ENCODE assay signal across 29 mouse cellular contexts in genomic region chr3:113574578-113574977, GRCm38 (mm10). TPM values are rescaled to one million over a fixed set of nuclear protein-coding genes. Genes with fewer than 3 reads are reported as not detected.
A peak's percentile ranks its signal among the peaks of the same experiment; 100 is the strongest.
DNase-seq lines count a peak whose midpoint lies in the region; ATAC-seq and TF ChIP-seq lines count a peak whose summit lies in the region.
"Had no signal": no experiment of that assay in that cellular context is flagged by ENCODE, and none has a peak within 500 bp of the region (broad histone marks: within the 10 kb centered on the region; RNA-seq: fewer than 3 reads in every experiment).

No protein-coding gene starts in this region.

- no peak overlapping the region for H3K4me2 ChIP-seq in liver, embryonic 14.5 days (ENCODE audit: low read depth)
- H3K4me2 ChIP-seq: hindbrain, embryonic 15.5 days; limb, embryonic 12.5 days; lung, embryonic 14.5 days; midbrain, embryonic 12.5 days had no signal

- H3K9me3 ChIP-seq in liver, embryonic 14.5 days (ENCODE audit: control insufficient read depth, low read length), result no peaks in the 10 kb centered on the region
- H3K9me3 ChIP-seq: heart, embryonic 10.5 days; hindbrain, embryonic 15.5 days; limb, embryonic 12.5 days; midbrain, embryonic 12.5 days had no signal

- no peak for TF ChIP-seq EP300 in liver, embryonic 14.5 days (IDR thresholded peaks at IDR 0.05; ENCODE audit: low read depth)

- ATAC-seq in liver, embryonic 14.5 days (ENCODE audit: insufficient read depth), result peak; percentile 65; the same call in 1 of the 2 replicates
- ATAC-seq: forebrain, embryonic 14.5 days had no signal

- H3K27me3 ChIP-seq in liver, adult 2 months (ENCODE audit: control insufficient read depth, insufficient read depth, low read length), result no peaks in the 10 kb centered on the region
- no peaks in the 10 kb centered on the region for H3K27me3 ChIP-seq in liver, embryonic 14.5 days (ENCODE audit: control insufficient read depth, insufficient read depth, low read length)
- H3K27me3 ChIP-seq: hindbrain, embryonic 15.5 days; limb, embryonic 12.5 days; midbrain, embryonic 12.5 days had no signal

- H3K4me3 ChIP-seq in liver, adult 2 months (ENCODE audit: insufficient read depth, low read depth, low read length), result peak overlapping the region; percentile 22; the same call in 1 of the 2 replicates
- no peak overlapping the region for H3K4me3 ChIP-seq in liver, embryonic 14.5 days (ENCODE audit: insufficient read depth in 1 of 2, low read depth in 2 of 2, low read length in 2 of 2)
- H3K4me3 ChIP-seq: heart, embryonic 10.5 days; hindbrain, embryonic 15.5 days; limb, embryonic 12.5 days; midbrain, embryonic 12.5 days had no signal

- no peak overlapping the region for H3K9ac ChIP-seq in liver, adult 2 months (ENCODE audit: low read depth, low read length)
- H3K9ac ChIP-seq in liver, embryonic 14.5 days (replicated peaks), result no peak overlapping the region
- H3K9ac ChIP-seq: hindbrain, embryonic 15.5 days; limb, embryonic 12.5 days; lung, embryonic 14.5 days; midbrain, embryonic 12.5 days had no signal

- TF ChIP-seq POLR2A in liver, adult 2 months (IDR thresholded peaks at IDR 0.05; ENCODE audit: extremely low read depth, insufficient read depth, low read length), result no peak

- TF ChIP-seq CTCF in liver, adult 2 months (IDR thresholded peaks at IDR 0.05; ENCODE audit: low read depth, low read length), result no peak
- TF ChIP-seq CTCF in liver, embryonic 14.5 days (IDR thresholded peaks at IDR 0.05; ENCODE audit: low read depth), result no peak

- peaks cover 2% of the 10 kb centered on the region; the same call in 1 of the 2 replicates for H3K4me1 ChIP-seq in liver, adult 2 months (ENCODE audit: control insufficient read depth, insufficient read depth, low read length)
- no peaks in the 10 kb centered on the region for H3K4me1 ChIP-seq in liver, embryonic 14.5 days (replicated peaks; ENCODE audit: control insufficient read depth in 2 of 2, insufficient read depth in 2 of 2, low read length in 1 of 2)
- H3K4me1 ChIP-seq: heart, embryonic 10.5 days; hindbrain, embryonic 15.5 days; limb, embryonic 12.5 days; midbrain, embryonic 12.5 days had no signal

- no peaks in the 10 kb centered on the region for H3K79me2 ChIP-seq in liver, adult 2 months (ENCODE audit: control insufficient read depth, insufficient read depth, low read length)

- peak; percentile 96 for DNase-seq in liver, adult 2 months (ENCODE audit: extremely low read depth, low read depth, low spot score)
- no peak for DNase-seq in liver
- DNase-seq in adrenal gland, postnatal 14 days, result peak; percentile 37
- DNase-seq in liver, embryonic 14.5 days (ENCODE audit: low read depth in 3 of 3, low spot score in 3 of 3), result no peak
- no peak for DNase-seq in kidney, postnatal 25 days
- DNase-seq in c-Kit-positive CD71-positive TER-119-positive erythroid progenitor cells, embryonic 14.5 days (ENCODE audit: low spot score), result no peak
- DNase-seq in spleen, postnatal 14 days (ENCODE audit: low spot score in 2 of 2), result no peak
- DNase-seq: cerebellum, adult 8-10 months; cerebellum, postnatal 36 days; kidney, adult 8-10 months; kidney, postnatal 10 days; layer of hippocampus, postnatal 36 days; lung, embryonic 14.5 days had no signal

- no peak overlapping the region for H3K27ac ChIP-seq in liver, adult 2 months (replicated peaks; ENCODE audit: insufficient read depth, low read depth, low read length)
- H3K27ac ChIP-seq in liver, embryonic 14.5 days, result no peak overlapping the region
- H3K27ac ChIP-seq: heart, embryonic 10.5 days; hindbrain, embryonic 15.5 days; limb, embryonic 12.5 days; midbrain, embryonic 12.5 days; stomach, postnatal 0 days had no signal

- H3K36me3 ChIP-seq in liver, adult 2 months (ENCODE audit: control insufficient read depth, insufficient read depth, low read length), result peaks cover 2% of the 10 kb centered on the region; the same call in 1 of the 2 replicates
- H3K36me3 ChIP-seq in liver, embryonic 14.5 days (replicated peaks; ENCODE audit: control insufficient read depth, insufficient read depth, low read depth), result no peaks in the 10 kb centered on the region
- H3K36me3 ChIP-seq: heart, embryonic 10.5 days; hindbrain, embryonic 15.5 days; limb, embryonic 12.5 days; midbrain, embryonic 12.5 days had no signal

- 21% methylated on average over 4 of the region's 4 CpGs for WGBS in liver, adult 2 months
- WGBS in liver, embryonic 14.5 days (ENCODE audit: insufficient replicate concordance), result 54% methylated on average over 4 of the region's 4 CpGs

RNA-seq across cellular contexts. Expression of gene Amy1, which starts 31.9 kb away (rescaled TPM):
- 312 and 348 TPM in 2 replicates for total RNA-seq in liver, adult 2 months (2014; rRNA removed)
- 41.5 and 71.9 TPM in 2 replicates for polyA plus RNA-seq in liver, adult 2 months (2012; rRNA removed)
- total RNA-seq in adrenal gland, postnatal 14 days (2021), result 47.7 and 82.7 TPM in 2 replicates
- 4.2 and 7.0 TPM in 2 replicates for polyA plus RNA-seq in liver, embryonic 14.5 days (2012; rRNA removed)
- 12.1 and 12.8 TPM in 2 replicates for polyA plus RNA-seq in liver, embryonic 14.5 days (2014; fragmentation: Nextera tagmentation; extraction: Ambion mirVana)

RNA-seq across cellular contexts. Expression of gene Amy2a1, which starts 42.4 kb away (rescaled TPM):
- 11.2 TPM in 1 of 2 replicates, not detected in the other for total RNA-seq in liver, adult 2 months (2014; rRNA removed)
- polyA plus RNA-seq in liver, adult 2 months (2012; rRNA removed), result not detected in 2 replicates
- total RNA-seq in adrenal gland, postnatal 14 days (2021), result 1.6 TPM in 1 of 2 replicates, not detected in the other
- 0.10 and 0.12 TPM in 2 replicates for polyA plus RNA-seq in liver, embryonic 14.5 days (2012; rRNA removed)
- polyA plus RNA-seq in liver, embryonic 14.5 days (2014; fragmentation: Nextera tagmentation; extraction: Ambion mirVana), result 0.67 TPM in 1 of 2 replicates, not detected in the other
- total RNA-seq: gastrocnemius, postnatal 4 days; hematopoietic stem cell, adult 5-6 weeks; layer of hippocampus, adult 18-20 months; layer of hippocampus, postnatal 36 days; left cerebral cortex, postnatal 14 days; megakaryocyte, adult 5-6 weeks; neutrophil, adult 5-6 weeks had no signal
- polyA plus RNA-seq: embryonic facial prominence, embryonic 14.5 days; forebrain, embryonic 14.5 days; frontal cortex, adult 2 months; heart, embryonic 10.5 days; limb, embryonic 12.5 days; lung, embryonic 14.5 days; midbrain, embryonic 12.5 days; thymus, postnatal 0 days; urinary bladder, adult 2 months had no signal

RNA-seq across cellular contexts. Expression of gene Rnpc3, which starts 55.4 kb away (rescaled TPM):
- total RNA-seq in liver, adult 2 months (2014; rRNA removed), result 13.9 and 18.3 TPM in 2 replicates
- polyA plus RNA-seq in liver, adult 2 months (2012; rRNA removed), result 2.9 and 4.9 TPM in 2 replicates
- total RNA-seq in adrenal gland, postnatal 14 days (2021), result 22.9 and 26.1 TPM in 2 replicates
- 6.2 and 12.5 TPM in 2 replicates for polyA plus RNA-seq in liver, embryonic 14.5 days (2012; rRNA removed)
- 18.7 and 18.8 TPM in 2 replicates for polyA plus RNA-seq in liver, embryonic 14.5 days (2014; fragmentation: Nextera tagmentation; extraction: Ambion mirVana)

Comparison
In these comparisons a context has a peak if more than half of its experiments do, and no peak if none do; other contexts are left out.
1. DNase-seq: peak in liver, adult 2 months (single experiment) and adrenal gland, postnatal 14 days (single experiment); none in liver (single experiment), liver, embryonic 14.5 days (0 of 3), kidney, postnatal 25 days (0 of 2), c-Kit-positive CD71-positive TER-119-positive erythroid progenitor cells, embryonic 14.5 days (single experiment) and spleen, postnatal 14 days (0 of 2).